Mouse (Mus musculus) ovary, postnatal 10 days (tissue): Measurements from ENCODE around the gene Ccdc177.
"Not testable (repeated sequence)": the region's sequence is repeated elsewhere in the genome, so short reads cannot be mapped to it uniquely, and the experiment has no call there.

Experiments used
- DNase-seq: peaks from one replicate; pipeline ENCODE4 v3.0.0; 2022; ENCODE audit warnings: low spot score

Gene Ccdc177

DNA sequence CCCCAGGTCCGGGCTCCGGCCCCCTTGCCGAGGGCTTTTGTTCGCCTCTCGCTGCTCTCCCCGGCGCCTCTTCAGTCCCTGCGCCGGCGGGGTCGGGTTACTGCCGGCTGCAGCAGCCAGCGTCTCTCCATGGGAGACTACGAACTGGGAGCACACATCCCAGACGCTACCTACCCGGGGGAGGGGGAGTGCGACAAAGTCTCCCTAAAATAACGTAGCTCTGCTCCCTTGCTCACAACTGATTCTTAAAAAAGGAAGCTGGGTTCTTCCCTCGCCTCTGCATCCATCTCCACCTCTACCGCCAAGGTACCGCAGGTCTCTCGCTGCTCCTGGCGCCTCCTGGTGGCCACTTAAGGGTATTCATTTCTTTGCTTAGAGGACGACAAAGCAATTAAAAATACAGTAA, at the start of gene Ccdc177:
TSS of gene Ccdc177 (minus strand) at position 292 of the 406 bp plus-strand sequence.
- peak; percentile 31 for DNase-seq

DNA sequence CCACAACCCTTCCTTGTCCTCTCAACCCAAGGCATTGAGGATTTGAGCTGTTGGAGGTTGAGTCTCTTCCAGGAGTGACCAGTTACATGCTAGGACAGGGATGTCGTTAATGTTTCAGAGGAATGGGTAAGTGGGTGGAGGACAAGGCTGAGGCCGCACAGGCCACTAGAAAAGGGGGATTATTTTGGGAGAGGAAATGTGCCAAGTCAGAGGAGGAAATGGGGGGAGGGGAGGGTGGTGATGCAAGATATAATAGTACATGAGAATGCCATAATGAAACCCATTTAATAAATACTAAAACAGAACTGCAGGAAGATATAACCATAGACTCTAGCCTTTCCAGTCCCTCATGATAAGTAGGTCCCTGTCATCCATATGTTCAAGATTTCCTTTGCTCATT, 49.5 kb upstream of the Ccdc177 start:
- DNase-seq: no peak

- DNase-seq: no peak
Observed at GRCm38 (mm10) chr12:80807451-80808085, 47.1 kb upstream of the Ccdc177 start.

GRCm38 (mm10) chr12:80804861-80805428, 44.5 kb upstream of the Ccdc177 start:
- DNase-seq: no peak

DNA sequence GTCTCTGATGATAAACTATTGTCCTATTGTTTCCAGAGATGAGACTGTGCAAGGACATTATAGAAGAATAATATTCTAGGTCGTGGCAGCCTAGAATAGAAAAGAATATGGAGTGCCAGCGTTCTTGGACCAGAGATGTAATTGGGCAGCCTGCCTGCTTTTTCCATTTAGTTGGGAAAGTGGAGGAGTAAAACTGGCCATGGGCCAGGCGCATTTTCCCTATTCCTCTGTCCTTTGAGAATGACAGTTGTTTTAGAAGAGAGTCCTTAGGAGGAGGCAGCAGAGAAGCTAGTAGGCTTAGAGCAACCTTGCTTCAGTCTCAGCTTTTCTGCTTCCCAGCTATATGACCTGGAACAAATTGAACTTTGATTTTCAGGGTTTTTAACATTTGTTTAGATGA, 43.4 kb upstream of the Ccdc177 start:
- peak; percentile 25 for DNase-seq

DNA sequence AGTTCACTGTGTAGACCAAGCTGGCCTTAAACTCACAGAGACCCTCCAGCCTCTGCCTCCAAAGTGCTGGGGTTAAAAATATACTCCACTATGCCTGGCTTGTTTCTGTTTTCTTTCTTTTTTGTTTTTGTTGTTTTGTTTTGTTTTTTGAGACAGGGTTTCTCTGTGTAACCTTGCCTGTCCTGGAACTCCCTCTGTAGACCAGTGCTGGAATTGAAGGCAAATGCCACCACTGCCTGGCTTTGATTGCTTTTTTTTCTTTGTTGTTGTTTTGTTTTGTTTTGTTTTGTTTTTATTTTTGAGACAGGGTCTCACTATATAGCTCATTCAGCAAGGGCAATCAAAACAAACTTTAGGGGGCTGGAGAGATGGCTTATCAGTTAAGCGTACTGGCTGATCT, 41.0 kb upstream of the Ccdc177 start:
- no peak for DNase-seq

- DNase-seq: no peak
Observed at GRCm38 (mm10) chr12:80800156-80800555, 39.7 kb upstream of the Ccdc177 start.

GRCm38 (mm10) chr12:80798271-80798670, 37.8 kb upstream of the Ccdc177 start:
- no peak for DNase-seq

GRCm38 (mm10) chr12:80794935-80795785, 34.7 kb upstream of the Ccdc177 start:
- no peak for DNase-seq

GRCm38 (mm10) chr12:80794522-80794921, 34.0 kb upstream of the Ccdc177 start:
- no peak for DNase-seq

DNA sequence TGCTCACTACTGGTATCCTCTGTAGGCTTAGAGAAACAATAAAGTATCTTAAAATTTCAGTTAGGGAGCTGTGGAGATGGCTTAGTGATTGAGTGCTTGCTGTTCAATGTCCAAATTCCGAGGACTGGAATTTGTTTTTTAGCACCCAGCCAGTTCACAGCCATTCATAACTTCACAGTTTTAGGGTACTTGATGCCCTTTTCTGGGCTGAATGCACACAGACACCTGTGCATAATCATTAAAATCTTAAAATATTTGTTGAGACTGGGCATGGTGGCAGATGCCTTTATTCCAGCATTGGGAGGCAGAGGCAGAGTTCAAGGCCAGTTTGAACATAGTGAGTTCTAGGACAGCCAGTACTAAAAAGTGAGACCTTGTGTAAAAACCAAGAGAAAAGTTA, 33.0 kb upstream of the Ccdc177 start:
- DNase-seq: no peak

GRCm38 (mm10) chr12:80792867-80793266, 32.4 kb upstream of the Ccdc177 start:
- DNase-seq: no peak

GRCm38 (mm10) chr12:80791571-80792444, 31.3 kb upstream of the Ccdc177 start:
- no peak for DNase-seq

DNA sequence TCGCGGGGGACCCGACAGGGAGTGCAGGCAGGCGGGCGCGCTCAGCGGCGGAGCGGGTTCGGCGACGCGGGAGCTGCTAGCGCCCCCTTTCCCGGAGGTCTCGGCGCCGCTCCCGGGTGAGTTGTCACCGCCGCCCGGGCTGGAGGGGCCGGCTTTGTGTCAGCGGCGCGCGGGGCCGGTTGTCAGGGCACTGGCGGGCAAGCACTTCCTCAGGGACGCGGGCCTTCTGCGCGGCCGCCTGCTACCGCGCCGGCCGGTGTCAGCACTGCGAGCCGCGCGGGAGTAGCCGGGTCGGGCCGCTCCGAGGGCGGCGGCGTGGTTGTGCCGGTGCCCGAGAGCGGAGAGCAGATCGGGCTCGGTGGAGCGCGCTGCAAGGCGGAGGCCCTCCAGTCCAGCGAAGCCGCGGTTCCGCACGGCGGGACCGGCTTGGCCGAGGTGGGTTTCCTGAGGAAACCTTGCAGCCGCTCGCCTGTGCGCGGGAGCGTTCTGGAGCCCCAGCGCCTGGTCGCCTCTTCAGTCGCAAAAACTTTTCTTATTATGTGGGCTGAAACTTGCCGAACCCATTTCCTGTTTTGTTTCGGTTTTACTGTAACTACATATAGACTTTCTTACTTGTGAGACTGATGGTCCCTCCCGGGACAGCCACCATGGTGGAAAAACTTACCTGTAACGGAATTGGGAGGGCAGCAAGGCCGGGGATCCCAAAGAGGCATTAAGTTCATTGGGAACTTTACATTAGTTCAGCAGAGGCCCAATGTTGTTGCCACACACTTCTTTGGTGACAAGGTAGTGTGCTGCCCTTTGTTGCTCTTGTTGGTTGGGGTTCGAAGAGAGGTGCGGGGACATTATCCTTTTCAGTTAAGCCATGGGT, 30.4 kb upstream of the Ccdc177 start:
- DNase-seq: no peak

- peak; percentile 94 for DNase-seq
Observed at GRCm38 (mm10) chr12:80789849-80790694, 29.6 kb upstream of the Ccdc177 start, which contains the start of gene Susd6. TSS of gene Susd6 (plus strand) at chr12:80790510.

- not testable (repeated sequence) for DNase-seq
Observed at GRCm38 (mm10) chr12:80789276-80789675, 28.8 kb upstream of the Ccdc177 start.

- no peak for DNase-seq
Observed at GRCm38 (mm10) chr12:80788188-80788587, 27.7 kb upstream of the Ccdc177 start.

- no peak for DNase-seq
Observed at GRCm38 (mm10) chr12:80787604-80788003, 27.1 kb upstream of the Ccdc177 start.

DNA sequence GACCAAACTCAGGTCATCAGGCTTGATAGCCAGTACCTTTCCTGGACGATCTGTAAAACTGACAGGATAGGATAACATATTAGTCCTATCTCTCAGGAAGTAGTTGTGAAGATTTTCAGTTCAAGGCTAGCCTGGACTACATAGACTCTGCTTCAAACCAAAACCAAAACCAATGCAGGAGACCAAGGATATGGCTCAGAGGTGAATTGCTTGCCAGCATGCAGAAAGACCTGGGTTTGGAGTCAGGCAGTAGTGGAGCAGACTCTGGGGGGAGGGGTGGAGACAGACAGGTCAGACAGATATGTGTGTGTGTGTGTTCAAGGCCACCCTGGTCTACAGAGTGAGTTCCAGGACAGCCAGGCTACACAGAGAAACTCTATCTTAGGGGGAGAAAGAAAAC, 26.1 kb upstream of the Ccdc177 start:
- DNase-seq: no peak

DNA sequence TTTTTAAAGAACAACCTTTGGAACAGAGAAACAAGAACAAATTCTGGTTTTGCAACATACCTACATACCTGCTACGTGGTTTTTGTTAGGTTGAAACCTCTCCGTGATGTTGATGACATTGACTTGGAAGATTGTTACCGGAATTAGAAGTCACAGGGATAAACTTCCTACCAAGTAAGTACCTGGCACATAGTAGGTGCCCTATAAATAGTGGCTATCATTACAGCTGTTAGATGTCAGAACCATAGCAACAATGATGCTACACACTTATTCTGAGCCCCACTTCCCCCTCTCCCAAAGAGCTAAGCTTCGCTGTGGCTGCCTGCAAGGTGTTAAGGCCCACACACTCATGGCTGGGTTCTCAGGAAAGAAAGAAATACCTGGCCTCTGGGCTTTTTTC, 25.1 kb upstream of the Ccdc177 start:
- DNase-seq: no peak
